Mouse (Mus musculus): Measurements from ENCODE around the gene Ube2f. TPM values are rescaled to one million over a fixed set of nuclear protein-coding genes. Genes with fewer than 3 reads are reported as not detected.

The Ube2f gene
- total RNA-seq, 2 experiments from 2014 or later = 42.9 to 53.6 TPM

DNA sequence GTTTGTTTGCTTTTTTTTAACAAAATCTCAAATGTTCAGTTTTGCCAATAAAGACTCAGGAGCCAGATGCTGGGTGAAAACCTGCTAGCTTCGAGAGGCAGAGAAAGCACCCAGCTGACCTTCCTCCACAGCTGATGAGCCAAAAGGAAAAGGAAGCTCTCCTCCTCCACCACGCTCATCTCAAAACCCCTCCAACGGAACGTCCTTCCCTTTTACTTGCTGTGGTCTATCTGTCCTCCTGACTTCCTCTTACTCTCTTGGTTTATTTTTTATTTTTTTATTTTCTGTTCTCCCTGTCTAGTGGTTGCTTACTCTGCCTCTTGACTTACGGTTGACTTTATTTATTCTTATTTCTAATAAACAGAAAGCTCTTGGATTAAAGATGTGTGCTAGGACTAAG, 14.7 kb upstream of the Ube2f start:
- DNase-seq = no peak

DNA sequence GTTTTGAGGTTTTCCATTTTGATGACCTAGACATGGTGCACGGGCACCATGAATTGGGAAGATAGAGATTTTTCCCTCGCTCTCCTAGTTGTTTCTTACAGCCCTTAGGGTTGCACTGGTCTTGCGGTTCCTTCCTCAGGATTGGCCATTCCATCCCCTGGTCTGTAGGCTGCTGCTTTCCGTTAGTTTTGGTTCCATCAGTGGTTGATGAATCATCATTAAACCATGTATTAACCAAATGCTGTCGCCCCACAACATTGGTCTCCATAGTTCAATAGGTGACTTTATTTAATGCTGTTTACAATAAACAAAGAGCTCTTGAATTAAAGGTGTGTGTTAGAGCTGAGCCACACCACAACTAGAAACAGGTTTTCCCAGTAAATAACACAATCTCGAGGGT, 12.4 kb upstream of the Ube2f start:
- DNase-seq = no peak

DNA sequence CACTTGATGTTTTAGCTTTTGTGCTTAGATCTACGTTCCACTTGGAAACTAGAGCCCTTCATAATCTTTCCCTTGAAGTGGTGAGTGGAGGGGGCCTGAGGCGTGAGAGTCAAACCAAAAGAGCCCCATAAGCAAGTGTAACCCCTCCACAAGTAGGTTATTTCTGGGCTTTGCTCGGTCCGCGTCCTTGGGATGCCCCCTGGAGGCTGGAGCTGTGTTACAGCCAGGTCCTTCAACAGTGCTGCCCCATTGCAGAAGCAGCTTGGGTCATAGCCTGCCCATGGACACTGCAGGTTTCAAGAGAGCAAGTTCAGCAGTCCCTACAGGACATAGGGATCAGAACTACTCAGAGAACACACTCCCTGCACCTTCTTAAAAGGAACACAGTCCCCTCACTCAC, 11.0 kb upstream of the Ube2f start:
- DNase-seq = peak; percentile 59 to 70

DNA sequence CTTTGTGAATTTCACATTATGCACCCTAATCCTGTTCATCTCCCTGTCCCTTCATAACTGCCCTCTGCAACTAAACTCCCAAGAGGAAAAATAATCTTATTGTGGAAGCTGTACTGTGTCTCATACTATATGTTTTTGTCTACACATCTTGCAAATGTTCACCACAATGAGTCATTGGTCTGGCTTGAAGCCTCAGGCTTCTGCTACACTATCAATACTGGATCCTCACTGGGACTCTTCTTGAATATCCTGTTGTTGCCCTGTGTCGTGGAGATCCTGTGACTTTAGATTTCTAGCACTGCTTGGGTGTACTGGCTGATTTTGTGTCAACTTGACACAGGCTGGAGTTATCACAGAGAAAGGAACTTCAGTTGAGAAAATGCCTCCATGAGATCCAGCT, 10.3 kb upstream of the Ube2f start:
- no peak for DNase-seq

DNA sequence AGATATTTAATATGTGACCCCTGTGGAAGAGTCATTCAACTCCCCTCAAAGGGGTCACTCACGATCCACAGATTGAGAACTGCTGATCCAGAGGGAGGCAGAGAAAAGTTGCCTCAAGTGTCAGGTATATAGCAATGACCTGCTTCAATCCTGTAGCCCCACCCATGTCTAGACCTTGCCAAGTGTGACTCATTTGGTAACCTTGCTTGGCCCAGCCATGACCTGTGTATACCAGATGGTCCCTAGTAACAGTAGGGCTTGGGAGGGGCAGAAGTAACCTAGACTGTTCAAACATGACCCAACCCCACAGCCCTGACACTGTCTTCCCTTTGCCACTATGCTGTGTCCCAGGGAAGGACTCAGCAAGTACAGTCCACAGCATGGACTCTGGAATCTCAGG, 9.4 kb upstream of the Ube2f start:
- DNase-seq = peak in 1 of 2 experiments; percentile 26

DNA sequence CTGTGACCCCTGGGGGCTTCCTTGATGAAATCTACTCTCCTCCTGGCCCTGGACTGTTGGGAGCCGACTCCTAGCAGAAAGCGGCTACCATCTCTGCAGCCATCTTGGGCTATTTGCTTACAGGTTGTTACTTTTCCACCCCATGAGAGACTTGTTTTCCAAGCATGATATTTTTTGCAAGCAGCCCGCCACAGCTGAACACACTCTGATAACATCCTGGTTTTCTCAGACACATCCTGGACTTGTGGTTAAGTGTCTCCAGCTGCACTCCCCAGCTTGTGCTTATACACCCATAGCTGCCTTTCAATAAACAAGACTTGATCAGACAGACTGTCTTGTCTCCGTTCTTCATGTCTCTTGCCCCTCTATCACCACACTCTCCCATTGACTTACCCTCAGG, 8.9 kb upstream of the Ube2f start:
- no peak for DNase-seq

DNA sequence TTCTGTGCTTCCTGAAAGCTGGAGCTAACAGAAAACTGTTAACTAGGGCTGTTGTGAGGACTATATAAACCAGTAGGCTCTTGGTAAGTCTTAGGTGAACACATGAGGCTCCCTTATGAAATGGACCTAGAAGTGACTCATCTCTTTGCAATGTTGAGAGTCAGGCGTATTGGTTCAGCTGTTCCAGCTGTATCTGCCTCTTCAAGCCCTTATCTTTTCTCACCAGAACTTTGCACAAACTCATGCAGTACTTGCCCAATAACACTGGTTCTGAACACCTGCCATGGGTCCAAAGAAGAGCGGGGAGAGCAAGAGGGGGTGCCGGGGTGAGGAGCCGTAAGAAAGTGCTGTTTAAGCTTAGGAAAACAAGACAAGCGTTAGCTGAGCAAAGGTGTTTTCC, 1.9 kb upstream of the Ube2f start:
- DNase-seq = peak in 1 of 2 experiments; percentile 33

DNA sequence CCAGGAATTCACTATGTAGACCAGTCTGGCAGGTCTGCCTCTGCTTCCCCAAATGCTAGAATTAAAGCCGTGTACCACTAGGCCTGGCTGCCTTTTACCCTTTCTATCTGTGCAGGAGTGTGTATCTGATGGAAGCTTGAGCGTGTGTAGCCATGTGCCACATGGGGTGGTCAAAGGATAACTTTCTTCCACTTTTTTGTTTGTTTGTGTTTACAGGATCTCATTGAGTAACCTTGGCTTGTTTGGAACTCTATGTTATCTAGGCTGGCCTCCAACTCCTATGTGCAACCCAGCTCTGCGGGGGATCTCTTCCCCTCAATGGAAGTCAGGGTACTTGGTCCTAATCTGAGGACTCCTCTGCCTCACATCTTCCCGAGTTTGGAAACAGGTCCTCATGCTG, 1.1 kb upstream of the Ube2f start:
- DNase-seq = no peak

DNA sequence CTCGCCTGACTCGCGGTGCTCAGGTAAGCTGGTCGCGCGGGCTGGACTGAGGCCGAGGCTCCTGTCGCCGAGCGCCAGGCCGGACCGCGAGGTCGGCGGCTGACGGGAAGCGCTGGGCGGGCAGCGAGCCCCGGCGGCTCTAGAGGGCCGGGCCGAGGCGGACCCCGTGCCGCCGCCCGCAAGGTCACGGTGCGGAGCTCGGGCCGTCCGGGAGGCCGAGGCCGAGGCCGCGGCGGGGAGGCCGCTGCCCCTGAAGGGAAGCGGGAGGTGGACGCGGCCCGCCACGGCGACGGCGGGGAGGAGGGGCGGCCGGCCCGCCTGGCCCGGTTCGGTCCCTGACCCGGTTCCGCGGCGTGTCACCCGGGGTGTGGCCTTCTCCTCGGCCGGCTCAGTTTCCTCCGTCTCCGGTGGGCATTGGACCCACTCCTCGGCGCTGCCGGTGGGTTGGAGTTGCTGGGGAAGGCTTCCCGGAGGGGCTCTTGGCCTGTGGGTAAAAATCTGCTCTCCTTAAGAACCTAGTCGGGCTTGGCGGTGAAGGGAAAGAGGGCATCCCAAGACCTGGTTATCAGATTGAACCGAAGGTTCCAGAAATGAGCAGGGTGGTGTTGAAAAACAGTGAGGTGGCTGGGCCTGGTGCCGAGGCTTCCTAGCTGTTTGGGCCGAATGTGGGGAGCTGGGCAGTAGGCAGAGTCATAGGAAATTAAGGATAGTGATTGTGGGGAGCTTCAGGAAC, 477 bp downstream of the Ube2f start:
- peak; percentile 40 to 42 for DNase-seq

DNA sequence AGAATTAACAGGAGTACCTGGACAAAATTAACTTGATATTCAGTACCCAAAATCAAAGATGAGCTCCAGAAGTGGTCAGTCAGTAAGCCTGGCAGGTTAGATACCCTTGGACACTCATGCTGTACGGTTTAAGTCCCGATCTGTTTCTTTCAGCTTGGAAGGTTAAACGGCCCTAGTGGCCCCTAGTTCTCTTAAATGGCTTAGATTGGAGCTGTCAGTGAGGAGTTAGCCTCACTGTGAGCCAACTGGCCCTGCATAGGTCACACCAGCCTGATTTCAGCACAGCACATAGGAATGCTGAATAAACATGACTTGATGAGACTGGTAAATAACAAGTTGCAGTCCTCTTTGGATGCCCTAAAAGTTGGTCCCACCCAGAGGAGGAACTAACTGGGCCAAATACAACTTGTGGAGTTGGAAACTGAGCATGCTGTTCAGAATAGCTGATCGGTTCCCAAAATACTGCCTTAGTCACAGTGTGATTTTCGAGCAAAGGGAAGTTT, 1.1 kb downstream of the Ube2f start:
- DNase-seq = peak; percentile 25 to 48

DNA sequence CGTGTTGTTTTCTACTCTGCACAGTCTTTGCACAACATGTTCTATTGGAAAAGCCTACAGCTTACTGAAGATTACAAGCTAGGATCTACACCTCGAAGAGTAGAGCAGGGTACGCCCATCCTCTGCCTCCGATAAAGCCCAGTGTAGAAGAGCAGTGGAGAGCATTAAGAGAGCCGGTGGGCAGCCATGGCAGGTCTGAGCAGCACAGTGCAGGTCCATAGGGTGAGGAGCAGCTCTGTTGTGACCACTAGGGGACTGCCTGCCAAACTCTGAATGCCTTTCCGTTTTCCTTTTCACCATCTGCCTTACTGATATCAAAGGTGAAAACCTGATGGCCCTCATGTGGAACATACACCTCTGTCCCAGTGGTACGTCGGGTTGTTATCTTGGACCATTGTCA, 1.8 kb downstream of the Ube2f start:
- peak in 1 of 2 experiments; percentile 8 for DNase-seq

DNA sequence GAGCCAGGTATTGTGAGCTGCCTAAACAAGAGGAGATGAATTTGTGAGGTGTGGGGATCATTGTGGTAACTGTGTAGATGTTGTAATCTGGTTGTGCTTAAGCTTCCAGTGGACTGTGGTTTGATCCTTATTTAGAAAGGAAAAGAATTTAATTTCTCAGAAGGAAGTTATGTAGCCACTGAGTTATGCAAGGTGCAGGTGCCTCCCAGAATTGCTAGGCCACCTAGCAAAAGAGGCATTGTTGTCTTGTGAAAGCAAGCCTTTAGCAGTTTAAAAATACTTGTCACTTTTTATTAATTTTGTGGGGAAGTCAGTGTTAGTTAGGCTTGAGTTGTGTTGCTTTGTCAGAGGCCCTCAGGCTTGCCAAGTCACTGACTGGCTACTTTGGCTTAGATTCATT, 7.8 kb downstream of the Ube2f start:
- DNase-seq = no peak

DNA sequence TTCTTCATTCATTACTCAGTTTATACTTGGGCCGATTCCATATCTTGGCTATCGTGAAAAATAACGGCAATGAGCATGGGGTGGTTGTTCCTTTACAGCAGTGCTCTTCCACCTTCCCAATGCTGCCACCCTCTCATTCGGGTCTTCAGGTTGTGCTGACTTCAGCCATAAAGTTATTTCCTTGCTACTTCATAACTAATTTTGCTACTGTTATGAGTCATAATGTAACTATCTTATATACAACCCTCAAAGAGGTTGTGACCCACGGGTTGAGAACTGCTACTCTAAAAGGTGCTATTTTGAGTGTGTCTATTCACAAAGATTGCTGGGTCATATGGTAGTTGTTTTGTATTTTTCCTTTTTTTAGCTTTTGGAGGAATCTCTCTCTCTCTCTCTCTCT, 9.7 kb downstream of the Ube2f start:
- no peak for DNase-seq

DNA sequence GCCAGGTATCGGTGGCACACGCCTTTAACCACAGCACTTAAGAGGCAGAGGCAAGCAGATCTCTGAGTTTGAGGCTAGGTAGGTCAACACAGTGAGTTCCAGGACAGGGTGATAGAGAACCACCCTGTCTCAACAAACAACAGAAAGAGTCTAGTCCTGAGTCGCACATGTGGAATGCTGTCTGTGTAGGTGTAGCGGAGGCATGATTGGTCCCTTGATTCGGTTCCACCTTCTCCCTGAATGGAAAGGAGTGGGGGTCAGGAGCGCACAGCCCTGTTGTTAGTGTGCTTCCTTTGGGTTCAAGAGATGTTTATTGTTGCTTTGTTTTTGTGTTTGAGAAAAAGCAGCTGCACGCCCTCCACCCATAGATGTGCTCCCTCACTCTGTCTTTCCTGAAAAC, 12.4 kb downstream of the Ube2f start:
- no peak for DNase-seq

DNA sequence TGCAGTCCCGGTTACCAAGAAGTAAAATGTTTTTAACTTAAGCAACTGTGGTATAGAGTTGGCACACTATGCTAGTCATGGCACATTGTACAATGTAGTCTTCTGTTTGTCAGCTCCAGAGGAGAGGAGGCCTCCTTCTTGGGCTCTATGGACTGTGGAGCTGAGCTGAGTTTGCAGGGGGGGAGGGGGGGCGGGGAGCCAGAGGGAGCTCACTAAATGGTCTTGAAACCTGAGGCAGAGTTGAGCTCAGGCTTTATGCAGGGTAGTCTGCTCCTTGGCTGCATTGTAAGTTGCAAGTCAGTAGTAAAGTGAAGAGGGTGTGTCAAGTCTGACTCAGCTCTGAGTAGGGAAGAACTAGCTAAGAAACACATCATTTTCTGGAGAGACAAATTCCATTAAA, 22.2 kb downstream of the Ube2f start:
- no peak for DNase-seq

DNA sequence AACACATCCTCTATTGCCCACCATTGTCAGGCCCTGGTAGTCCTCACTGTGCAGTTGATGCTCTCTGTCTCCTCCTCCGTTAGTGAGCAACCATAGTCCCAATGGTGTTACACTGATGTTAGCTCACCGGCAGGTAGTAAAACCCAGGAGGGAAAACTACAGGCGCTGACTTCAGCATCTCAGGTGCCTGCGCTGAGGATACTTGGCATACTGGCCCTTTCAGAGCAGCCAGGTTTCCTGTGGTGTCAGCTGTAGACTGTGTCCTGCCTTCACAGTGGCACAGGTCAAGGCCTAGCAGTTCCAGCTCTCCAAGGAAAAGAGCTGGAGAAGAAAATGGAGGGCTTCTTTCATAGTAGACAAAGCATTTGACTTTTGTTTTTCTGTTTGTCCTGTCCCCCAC, 26.5 kb downstream of the Ube2f start:
- no peak for DNase-seq

DNA sequence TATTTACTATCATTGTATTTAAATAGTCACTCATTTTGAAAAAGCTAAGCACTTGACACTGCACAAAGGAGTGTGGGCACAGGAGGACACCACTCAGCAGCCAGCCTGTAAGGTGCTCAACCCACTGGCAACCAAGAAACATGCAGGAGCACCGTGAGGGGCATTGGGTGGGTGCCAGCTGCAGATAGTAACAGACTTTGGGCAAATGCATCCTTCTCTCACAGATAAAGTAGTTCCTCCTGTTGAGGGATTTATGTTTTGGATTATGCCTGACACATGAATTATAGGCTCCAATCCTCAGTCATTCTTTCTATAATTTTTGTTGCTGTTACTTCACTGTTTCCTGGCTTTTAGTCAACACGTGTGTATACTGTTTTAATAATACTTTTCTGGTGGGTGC, 27.4 kb downstream of the Ube2f start:
- DNase-seq = no peak

DNA sequence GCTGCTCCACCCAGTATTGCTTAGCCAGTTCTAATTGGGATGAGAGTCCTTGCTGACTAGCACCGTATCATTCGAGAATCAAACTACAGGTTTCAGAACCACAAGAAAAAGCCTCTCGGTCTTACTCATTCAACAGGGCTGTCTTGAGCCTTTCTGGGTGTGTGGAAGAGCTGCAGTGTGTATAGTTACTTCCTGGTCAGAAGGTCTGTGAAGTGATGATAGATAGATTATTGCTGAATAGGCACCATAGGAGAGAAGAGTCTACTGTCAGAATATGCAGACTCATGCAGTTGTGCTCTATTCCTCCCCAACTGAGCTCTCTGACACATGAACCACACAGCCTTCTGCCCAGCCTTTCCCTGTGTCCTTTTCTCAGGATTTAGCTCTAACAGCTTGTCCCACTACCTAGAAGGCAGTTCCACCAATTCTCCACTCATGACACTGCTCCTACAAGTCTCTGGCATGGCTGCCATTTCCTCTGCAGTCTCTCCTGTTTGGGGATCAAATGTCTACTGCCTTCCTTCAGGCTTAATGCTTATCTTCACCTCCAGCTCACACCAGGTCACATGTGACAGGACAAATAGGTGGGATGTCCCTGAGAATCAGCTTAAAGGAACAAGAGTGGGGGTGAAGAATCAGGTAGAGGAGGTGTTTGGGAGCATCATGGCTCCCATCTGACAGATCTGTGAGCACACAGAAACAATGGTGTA, 28.5 kb downstream of the Ube2f start:
- no peak for DNase-seq

DNA sequence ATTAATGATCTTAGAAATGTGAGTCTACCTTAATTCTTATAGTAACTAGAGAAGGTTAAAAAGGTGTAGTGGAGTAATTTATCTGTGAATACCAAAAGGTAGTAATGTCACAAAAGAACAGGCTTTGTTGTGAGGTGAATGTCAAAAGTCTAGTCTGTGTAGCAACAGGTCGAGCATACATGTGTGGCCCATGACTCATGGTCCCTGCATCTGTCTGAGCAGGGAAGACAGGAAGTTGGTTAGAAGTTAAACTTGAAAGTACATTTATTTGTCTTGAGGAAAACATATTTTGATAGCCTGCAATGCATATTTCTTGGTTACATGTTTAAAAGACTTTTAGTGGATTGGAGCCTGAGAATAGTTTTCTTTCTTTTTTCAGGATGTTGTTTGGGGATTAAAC, 29.0 kb downstream of the Ube2f start:
- DNase-seq = no peak

DNA sequence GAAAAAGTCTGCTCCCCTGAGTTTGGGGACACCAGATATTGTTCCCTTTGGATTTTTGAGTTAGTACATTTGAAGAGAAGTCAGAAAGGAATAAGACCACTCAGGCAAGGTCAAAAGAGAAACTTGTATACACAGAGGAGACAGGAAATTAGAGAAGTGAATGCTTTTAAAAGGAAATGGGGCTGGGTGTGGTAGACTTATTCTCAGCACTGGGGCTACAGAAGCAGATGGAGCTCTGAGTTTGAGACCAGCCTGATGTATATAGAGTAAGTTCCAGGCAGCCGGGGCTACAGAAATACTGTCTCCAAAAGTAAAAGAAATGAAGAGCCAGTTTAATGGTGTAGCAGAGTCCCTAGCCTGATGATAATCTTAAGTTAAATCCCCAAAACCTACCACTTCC, 32.5 kb downstream of the Ube2f start:
- DNase-seq = no peak

DNA sequence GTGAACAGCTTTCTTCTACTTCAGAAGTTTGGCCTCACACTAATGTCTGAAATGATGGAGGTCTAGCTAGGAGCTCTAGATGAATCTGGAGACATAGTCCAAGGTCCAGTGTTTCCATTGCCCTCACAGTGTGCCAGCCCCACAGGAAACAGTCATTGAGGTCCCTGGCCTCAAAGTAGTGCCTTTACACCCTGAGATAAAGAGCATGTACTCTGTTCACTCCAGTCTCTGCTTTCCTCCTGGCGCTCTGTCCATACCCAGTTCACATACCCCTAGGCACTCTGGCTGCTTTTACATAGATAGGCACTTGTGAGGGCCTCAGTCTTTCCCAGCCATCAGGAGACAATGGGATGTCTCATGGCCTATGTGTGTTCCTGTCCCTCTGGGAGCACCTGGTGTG, 39.3 kb downstream of the Ube2f start:
- DNase-seq = no peak

DNA sequence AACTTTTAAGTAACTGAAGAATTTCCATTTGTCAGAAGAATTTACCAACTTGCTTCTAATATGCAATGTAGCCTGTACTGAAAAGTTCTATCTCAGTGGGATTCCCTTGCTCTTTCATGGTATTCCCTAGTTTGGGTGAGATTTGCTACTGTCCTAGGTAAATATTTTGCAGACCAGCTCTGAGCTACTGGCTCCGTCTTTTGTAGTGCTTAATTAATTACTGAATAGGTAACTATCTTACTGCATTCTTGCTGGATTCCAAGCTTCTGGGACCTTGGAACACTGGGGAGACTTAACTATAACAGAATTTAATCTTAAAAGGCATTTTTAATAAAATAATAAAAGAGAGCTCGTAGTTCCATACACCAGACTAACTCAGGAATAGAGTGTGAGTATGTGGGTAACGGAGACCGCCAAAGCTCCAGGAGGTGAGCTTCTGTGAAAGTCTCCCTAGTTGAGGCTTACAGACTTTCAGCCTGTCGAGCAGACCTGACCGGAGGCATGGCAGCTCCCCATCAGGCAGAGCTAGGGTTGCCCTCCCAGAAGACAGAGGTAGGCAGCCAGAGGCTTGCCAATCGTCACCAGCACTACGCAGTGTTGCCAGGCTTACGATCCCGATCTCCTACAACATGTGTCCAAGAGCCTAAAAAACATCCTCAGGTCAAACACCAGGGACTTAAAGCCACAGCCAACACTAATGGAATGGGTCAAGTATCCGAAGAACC, 42.2 kb downstream of the Ube2f start:
- no peak for DNase-seq

DNA sequence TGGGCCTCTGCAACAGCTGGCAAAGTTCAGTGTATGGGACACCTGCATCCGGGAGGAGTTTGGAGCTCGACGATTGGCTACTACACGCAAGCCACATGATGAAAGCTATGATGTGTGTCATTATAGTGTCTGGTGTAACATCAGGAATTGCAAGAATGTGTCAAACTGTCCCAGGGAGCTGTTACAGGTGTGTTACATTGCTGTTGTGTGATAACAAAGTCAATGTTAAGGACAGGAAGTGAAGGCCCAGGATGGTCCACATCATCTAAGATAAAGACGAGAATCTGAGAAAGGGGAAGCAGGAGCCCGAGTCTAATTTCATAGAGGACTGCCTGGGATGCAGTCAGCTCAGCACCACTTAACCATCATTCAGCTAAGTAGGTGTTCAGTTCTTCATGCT, 45.4 kb downstream of the Ube2f start:
- no peak for DNase-seq
